Mouse (Mus musculus): ENCODE results near the gene Ece2. TPM values are rescaled to one million over a fixed set of nuclear protein-coding genes. Genes with fewer than 3 reads are reported as not detected.
A peak's percentile ranks its signal among the peaks of the same experiment; 100 is the strongest.
"Not testable (repeated sequence)": the region's sequence is repeated elsewhere in the genome, so short reads cannot be mapped to it uniquely, and the experiment has no call there.

Gene Ece2
- total RNA-seq, 2 experiments from 2014 or later = 28.6 to 33.0 TPM

DNA sequence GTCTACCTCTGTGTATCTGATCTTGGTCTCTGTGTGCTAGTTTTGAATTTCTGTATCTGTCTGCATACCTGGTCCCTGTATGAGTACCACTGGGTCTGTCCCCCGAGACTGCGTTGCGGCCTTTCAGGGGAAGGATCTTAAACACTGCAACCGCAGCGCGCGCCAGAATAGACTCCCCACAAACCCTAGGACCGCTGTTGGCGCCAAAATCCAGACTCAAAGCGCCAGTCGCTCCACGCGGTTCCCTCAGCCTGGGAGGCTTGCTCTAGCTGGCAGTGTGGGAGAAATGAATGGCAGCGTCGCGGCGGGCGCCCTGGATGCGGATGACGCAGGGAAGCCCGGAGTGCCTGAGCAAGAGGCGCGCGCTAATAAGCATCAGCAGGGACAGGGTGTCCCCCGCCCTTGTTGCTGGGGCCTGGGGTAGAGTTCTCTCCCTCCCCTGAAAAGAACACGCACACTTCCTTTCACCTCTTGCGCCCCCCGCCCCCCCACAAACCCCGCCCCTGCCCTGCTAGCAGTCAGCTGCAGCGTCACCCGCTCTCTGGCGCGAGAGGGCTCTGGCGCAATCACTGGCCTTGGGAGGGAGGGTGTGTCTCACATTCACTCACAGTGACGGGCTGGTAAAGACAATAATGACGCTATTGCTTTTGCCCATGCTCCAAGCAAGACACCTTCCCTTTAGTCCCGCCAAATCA lies 7.5 kb upstream of the Ece2 start:
- intact Hi-C loops (cut with DNase I) = no loop called here
- DNase-seq = peak; percentile 74

DNA sequence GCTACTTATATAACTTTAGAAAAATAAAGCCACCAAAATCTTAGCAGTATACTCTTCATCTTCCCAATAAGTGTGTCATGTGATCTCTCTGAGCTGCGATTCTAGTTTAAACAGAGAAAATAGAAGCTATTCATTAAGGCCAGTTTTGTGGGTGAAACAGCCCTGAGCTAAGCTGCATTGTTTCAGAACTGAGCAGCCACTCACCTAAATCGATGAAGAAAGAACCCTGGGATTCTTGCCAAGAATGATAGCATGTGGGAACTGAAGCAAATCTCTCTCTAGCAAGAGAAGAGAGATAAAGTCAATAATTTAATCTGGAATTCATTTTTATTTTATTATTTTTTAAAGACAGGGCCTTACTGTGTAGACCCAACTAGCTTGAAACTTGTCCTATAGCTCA lies 6.4 kb upstream of the Ece2 start:
- intact Hi-C loops (cut with DNase I) = no loop called here

GRCm38 (mm10) chr16:20628871-20629391 lies 697 bp upstream of the Ece2 start:
- intact Hi-C loops (cut with DNase I) = no loop called here
- no peak for DNase-seq

More for the DNA sequence above, 6.4 kb upstream of the Ece2 start:
- DNase-seq = no peak

DNA sequence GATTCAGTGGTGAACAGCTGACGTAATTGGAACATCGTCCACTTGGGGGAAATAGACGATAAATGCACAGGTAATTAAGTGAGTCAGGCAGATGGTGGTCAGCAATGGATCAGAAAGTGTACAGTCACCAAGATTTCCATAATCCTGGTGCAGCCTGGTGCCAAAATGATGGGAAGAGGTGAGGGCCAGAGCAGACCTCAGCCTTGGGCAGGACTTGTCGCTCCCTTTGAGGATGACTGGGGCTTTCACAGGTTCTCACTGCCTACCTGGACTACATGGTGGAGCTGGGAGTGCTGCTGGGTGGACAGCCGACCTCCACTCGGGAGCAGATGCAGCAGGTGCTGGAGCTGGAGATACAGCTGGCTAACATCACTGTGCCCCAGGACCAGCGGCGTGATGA lies 7.8 kb downstream of the Ece2 start:
- DNase-seq = no peak
- intact Hi-C loops (cut with DNase I) = loop anchor here (5.0 kb wide), 1 partner anchor 130 kb away; no protein-coding TSS in a partner anchor

DNA sequence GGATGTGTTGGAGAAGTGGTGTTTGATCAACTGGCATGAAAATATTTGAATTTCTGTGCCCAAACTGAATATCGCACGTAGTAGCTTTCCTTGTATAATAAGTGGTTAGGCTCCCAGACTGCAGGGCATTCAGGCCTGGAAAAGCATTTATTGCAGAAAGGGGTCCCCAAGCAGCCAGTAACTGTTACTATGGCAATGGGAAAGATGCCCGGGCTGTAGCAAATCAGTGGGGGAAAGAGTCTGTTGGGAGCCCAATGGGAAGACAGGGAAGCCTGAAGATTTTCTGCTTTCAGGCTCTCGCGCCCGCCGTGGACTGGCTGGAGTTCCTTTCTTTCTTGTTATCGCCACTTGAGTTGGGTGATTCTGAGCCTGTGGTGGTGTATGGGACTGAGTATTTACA lies 8.7 kb downstream of the Ece2 start:
- peak; percentile 65 for DNase-seq
- intact Hi-C loops (cut with DNase I) = loop anchor here (5.0 kb wide), 1 partner anchor 131 kb away; no protein-coding TSS in a partner anchor

DNA sequence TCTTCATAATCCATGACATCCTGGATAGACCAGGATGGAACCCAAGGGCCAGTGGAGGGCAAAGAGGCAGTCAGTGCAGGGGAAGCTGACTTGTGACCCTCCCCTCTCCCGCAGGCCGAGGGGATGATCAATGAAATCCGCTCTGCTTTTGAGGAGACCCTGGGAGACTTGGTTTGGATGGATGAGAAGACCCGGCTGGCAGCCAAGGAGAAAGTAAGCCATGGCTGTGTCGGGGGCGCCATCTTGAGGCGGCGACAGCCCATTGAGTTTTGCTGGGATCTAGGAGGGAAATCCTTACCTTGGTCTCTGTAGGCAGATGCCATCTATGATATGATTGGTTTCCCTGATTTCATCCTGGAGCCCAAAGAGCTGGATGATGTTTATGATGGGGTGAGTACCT lies 12.5 kb downstream of the Ece2 start:
- DNase-seq = peak; percentile 89
- intact Hi-C loops (cut with DNase I) = loop anchor here (10.0 kb wide), 1 partner anchor 107 kb away; the partner anchor contains the start of gene Ap2m1

- intact Hi-C loops (cut with DNase I) = loop anchor here (10.0 kb wide), 1 partner anchor 109 kb away; the partner anchor contains the start of gene Ap2m1
- no peak for DNase-seq
Observed at GRCm38 (mm10) chr16:20643911-20644310, 14.3 kb downstream of the Ece2 start.

GRCm38 (mm10) chr16:20651076-20651946 lies 21.7 kb downstream of the Ece2 start, which contains the start of gene Psmd2:
Gene Psmd2 (plus strand): TSS chr16:20651652.
- peak; percentile 98 for DNase-seq
- intact Hi-C loops (cut with DNase I) = no loop called here

GRCm38 (mm10) chr16:20651947-20652310 lies 22.3 kb downstream of the Ece2 start:
- intact Hi-C loops (cut with DNase I) = no loop called here
- DNase-seq = no peak

DNA sequence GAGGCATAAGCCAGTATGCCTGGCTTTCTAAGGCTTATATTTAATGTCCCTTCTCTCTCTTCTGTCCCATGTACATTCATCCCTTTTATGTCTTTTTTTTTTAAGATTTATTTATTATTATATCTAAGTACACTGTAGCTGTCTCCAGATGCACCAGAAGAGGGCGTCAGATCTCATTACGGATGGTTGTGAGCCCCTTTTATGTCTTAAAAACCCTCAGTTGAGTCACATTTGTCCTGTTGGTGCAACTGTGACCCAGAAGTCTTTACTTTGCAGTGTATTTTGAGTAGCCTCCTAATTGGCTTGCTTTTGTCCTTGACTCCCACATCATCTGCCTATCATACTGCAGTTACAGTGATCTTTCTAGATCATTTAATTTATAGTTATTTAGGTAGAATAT lies 23.7 kb downstream of the Ece2 start:
- no peak for DNase-seq
- intact Hi-C loops (cut with DNase I) = no loop called here

DNA sequence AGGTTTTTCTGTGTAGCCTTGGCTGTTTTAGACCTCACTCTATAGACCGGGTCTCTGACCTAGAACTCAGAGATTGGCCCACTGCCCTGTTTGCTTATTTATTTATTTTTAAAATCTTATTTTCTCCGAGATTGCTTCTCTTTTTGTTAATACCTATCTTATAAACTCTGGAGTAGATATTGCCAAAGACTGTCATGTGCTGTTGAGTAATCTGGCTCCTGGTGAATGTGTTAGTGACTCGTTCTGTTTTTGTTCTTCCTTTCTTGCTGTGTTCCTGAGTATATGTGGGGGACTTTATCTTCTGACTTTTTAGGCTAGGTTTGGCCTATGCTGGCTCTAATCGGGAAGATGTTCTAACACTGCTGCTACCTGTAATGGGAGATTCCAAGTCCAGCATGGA lies 28.0 kb downstream of the Ece2 start:
- intact Hi-C loops (cut with DNase I) = no loop called here
- no peak for DNase-seq

- intact Hi-C loops (cut with DNase I); DNase-seq: not testable (repeated sequence)
Observed at GRCm38 (mm10) chr16:20668013-20668412, 38.4 kb downstream of the Ece2 start, which contains the start of gene Eif4g1. Gene Eif4g1 (plus strand): TSS chr16:20668313.

DNA sequence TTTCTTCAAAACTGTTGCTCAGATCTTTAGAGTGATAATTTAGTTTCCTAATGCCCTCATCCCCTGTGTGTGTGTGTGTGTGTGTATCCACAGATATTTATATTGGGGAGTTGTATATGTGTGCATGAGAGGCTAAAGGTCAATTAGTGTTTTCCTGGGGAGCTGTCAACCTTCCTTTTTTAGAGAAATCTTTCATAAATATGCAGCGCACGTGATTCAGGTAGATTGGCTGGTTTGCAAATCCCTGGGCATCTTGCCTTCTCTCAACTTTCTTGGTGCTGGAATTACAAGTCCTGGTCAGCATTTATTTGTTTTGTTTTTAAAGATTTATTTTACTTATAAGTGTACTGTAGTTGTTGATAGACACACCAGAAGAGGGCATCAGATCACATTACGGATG lies 40.7 kb downstream of the Ece2 start:
- intact Hi-C loops (cut with DNase I) = no loop called here
- no peak for DNase-seq

GRCm38 (mm10) chr16:20671886-20672285 lies 42.3 kb downstream of the Ece2 start:
- intact Hi-C loops (cut with DNase I) = no loop called here
- no peak for DNase-seq

- intact Hi-C loops (cut with DNase I) = no loop called here
- peak; percentile 97 for DNase-seq
Observed at GRCm38 (mm10) chr16:20672500-20672902, 42.9 kb downstream of the Ece2 start.

- intact Hi-C loops (cut with DNase I) = no loop called here
- peak; percentile 66 for DNase-seq
Observed at GRCm38 (mm10) chr16:20672965-20673705, 43.5 kb downstream of the Ece2 start.

- intact Hi-C loops (cut with DNase I) = no loop called here
- no peak for DNase-seq
Observed at GRCm38 (mm10) chr16:20673706-20674303, 44.2 kb downstream of the Ece2 start.

DNA sequence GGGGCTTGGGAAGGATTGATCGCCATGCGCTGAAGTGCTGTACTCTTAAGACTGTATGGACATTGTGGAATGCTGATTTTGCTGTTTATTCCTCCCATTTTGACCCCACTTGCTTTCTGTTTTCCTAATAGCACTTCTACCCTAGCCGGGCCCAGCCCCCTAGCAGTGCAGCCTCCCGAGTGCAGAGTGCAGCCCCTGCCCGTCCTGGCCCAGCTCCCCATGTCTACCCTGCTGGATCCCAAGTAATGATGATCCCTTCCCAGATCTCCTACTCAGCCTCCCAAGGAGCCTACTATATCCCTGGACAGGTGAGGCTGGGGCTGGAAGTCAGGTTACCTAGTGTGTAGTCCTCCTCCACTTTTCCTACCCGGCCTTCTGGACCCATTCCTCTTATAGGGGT lies 45.6 kb downstream of the Ece2 start:
- DNase-seq = no peak
- intact Hi-C loops (cut with DNase I) = no loop called here

- intact Hi-C loops (cut with DNase I) = no loop called here
- no peak for DNase-seq
Observed at GRCm38 (mm10) chr16:20676702-20677101, 47.1 kb downstream of the Ece2 start.

GRCm38 (mm10) chr16:20677380-20677779 lies 47.8 kb downstream of the Ece2 start:
- no peak for DNase-seq
- intact Hi-C loops (cut with DNase I) = no loop called here

All from left cerebral cortex, postnatal 4 days (tissue).